Mouse (Mus musculus) kidney, postnatal 10 days (tissue): ENCODE measurements at regions not wholly inside any gene's neighbourhood (a gene's known extent, or its start where the extent isn't known, plus 50 kb on each side); places are given as distances from the start of the nearest gene placed in this dataset.

ENCODE experiments used
- DNase-seq: peaks from one replicate; pipeline ENCODE4 v3.0.0; 2021; ENCODE audit warnings: mixed read lengths

- DNase-seq, result no peak
These were observed 1040.8 kb downstream of the Galc start for GRCm38 (mm10) chr12:97218445-97218844.

- DNase-seq, result no peak
These were observed 1041.7 kb downstream of the Galc start for GRCm38 (mm10) chr12:97217608-97218007.

- no peak for DNase-seq
These were observed 1055.4 kb downstream of the Galc start for GRCm38 (mm10) chr12:97203636-97204389.

GRCm38 (mm10) chr12:97161853-97162252, 1097.4 kb downstream of the Galc start:
- DNase-seq, result no peak

GRCm38 (mm10) chr12:97161429-97161828, 1097.8 kb downstream of the Galc start:
- peak; percentile 7 for DNase-seq

GRCm38 (mm10) chr12:97158332-97158731, 1100.9 kb downstream of the Galc start:
- no peak for DNase-seq

- no peak for DNase-seq
These were observed 1101.5 kb downstream of the Galc start for GRCm38 (mm10) chr12:97157748-97158147.

- DNase-seq, result no peak
These were observed 1102.7 kb downstream of the Galc start for GRCm38 (mm10) chr12:97156499-97157110.

- DNase-seq, result no peak
These were observed 1116.5 kb downstream of the Galc start for GRCm38 (mm10) chr12:97142720-97143119.

- DNase-seq, result no peak
These were observed 1121.3 kb downstream of the Galc start for GRCm38 (mm10) chr12:97137924-97138323.

GRCm38 (mm10) chr12:97130276-97130675, 1129.0 kb downstream of the Galc start:
- DNase-seq, result peak; percentile 63

- DNase-seq, result no peak
These were observed 1168.6 kb downstream of the Galc start for GRCm38 (mm10) chr12:97090577-97091214.

- peak; percentile 5 for DNase-seq
These were observed 1197.8 kb downstream of the Galc start for GRCm38 (mm10) chr12:97061352-97061895.

- DNase-seq, result no peak
These were observed 1211.6 kb downstream of the Galc start for GRCm38 (mm10) chr12:97047674-97048073.
